Mouse (Mus musculus) neural tube, embryonic 11.5 days (tissue): ENCODE measurements around the gene Cfap161. TPM values are rescaled to one million over a fixed set of nuclear protein-coding genes. Genes with fewer than 3 reads are reported as not detected.

Experiments
- ATAC-seq: fragments of 200-750 bp; cut with Nextera tagmentation; 2 replicates; pipeline ENCODE4 v1.8.0; 2017; ENCODE audit warnings: moderate number of reproducible peaks, mild to moderate bottlenecking, moderate TSS enrichment, moderate library complexity; ENCODE audit not compliant: insufficient read depth, low FRiP score, low TSS enrichment
- DNase-seq: peaks from one replicate; pipeline ENCODE4 v3.0.0-alpha.2; 2015; ENCODE audit warnings: low spot score
- H3K27ac ChIP-seq: fragments of 300-500 bp; sonication (generic); 2 replicates; pipeline ENCODE4 v1.5.1; 2014; ENCODE audit warnings: low read depth, mild to moderate bottlenecking, low read length
- H3K27me3 ChIP-seq: fragments of 300-500 bp; sonication (generic); 2 replicates; pipeline ENCODE4 v1.6.1; 2014; ENCODE audit warnings: mild to moderate bottlenecking, low read length, mixed read lengths; ENCODE audit not compliant: control insufficient read depth, insufficient read depth
- H3K36me3 ChIP-seq: fragments of 300-500 bp; sonication (generic); 2 replicates; pipeline ENCODE4 v1.6.1; 2014; ENCODE audit warnings: mild to moderate bottlenecking, low read length, moderate library complexity, mixed read lengths; ENCODE audit not compliant: control insufficient read depth, insufficient read depth
- H3K4me1 ChIP-seq: fragments of 300-500 bp; sonication (generic); 2 replicates; pipeline ENCODE4 v1.6.1; 2014; ENCODE audit warnings: low read length, mixed read lengths; ENCODE audit not compliant: control insufficient read depth, insufficient read depth
- H3K4me2 ChIP-seq: fragments of 300-500 bp; sonication (generic); 2 replicates; pipeline ENCODE4 v1.6.1; 2014; ENCODE audit warnings: low read depth, mild to moderate bottlenecking, moderate library complexity
- H3K4me3 ChIP-seq: fragments of 300-500 bp; sonication (generic); 2 replicates; pipeline ENCODE4 v1.5.1; 2014; ENCODE audit warnings: low read depth, low read length
- H3K9ac ChIP-seq: fragments of 300-500 bp; sonication (generic); 2 replicates; pipeline ENCODE4 v1.6.1; 2014; ENCODE audit warnings: mild to moderate bottlenecking, low read length
- H3K9me3 ChIP-seq: fragments of 300-500 bp; sonication (generic); 2 replicates; pipeline ENCODE4 v1.6.1; 2016; ENCODE audit warnings: low read length; ENCODE audit not compliant: control insufficient read depth
- WGBS: fragments of 180-500 bp; shearing (Covaris S2); extraction: QIAGEN DNeasy Blood & Tissue Kit; methylation state at CpG from one replicate; pipeline ENCODE4 v1.1.7; 2014; 5-methylcytosine and 5-hydroxymethylcytosine counted together
- polyA plus RNA-seq: library from polyadenylated mRNA; unstranded; fragments of >200 nt; fragmentation: Nextera tagmentation; extraction: Ambion mirVana; gene quantifications from 2 replicates; pipeline ENCODE4 v1.2.1, GENCODE M21; 2014

Cfap161 gene
- polyA plus RNA-seq, 1 experiment from 2014 or later: not detected

GRCm38 (mm10) chr7:83739680-83740310, 54.9 kb downstream of the Cfap161 start:
- H3K4me1 ChIP-seq: no peaks in the 10 kb centered on the region; the same call in 1 of the 2 replicates
- H3K27ac ChIP-seq: no peak overlapping the region
- no peaks in the 10 kb centered on the region for H3K36me3 ChIP-seq
- ATAC-seq: no peak
- H3K9me3 ChIP-seq: no peaks in the 10 kb centered on the region
- WGBS: 43% methylated on average over 7 of the region's 7 CpGs
- no peak overlapping the region for H3K9ac ChIP-seq
- no peak overlapping the region for H3K4me2 ChIP-seq
- DNase-seq: peak; percentile 14
- no peak overlapping the region for H3K4me3 ChIP-seq
- H3K27me3 ChIP-seq: no peaks in the 10 kb centered on the region

- H3K9me3 ChIP-seq: no peaks in the 10 kb centered on the region
- WGBS: 79% methylated on average over 10 of the region's 10 CpGs
- DNase-seq: no peak
- ATAC-seq: no peak
- H3K36me3 ChIP-seq: no peaks in the 10 kb centered on the region
- H3K4me3 ChIP-seq: no peak overlapping the region
- H3K27ac ChIP-seq: no peak overlapping the region
- H3K27me3 ChIP-seq: no peaks in the 10 kb centered on the region
- no peak overlapping the region for H3K4me2 ChIP-seq
- H3K4me1 ChIP-seq: no peaks in the 10 kb centered on the region; the same call in 1 of the 2 replicates
- H3K9ac ChIP-seq: no peak overlapping the region
Observed at GRCm38 (mm10) chr7:83738623-83739462, 55.8 kb downstream of the Cfap161 start.

- DNase-seq (no peak), ATAC-seq (no peak)
- Histone ChIP-seq H3K4me3 (no peak overlapping the region), H3K9me3 (no peaks in the 10 kb centered on the region), H3K27me3 (no peaks in the 10 kb centered on the region), H3K27ac (no peak overlapping the region), H3K9ac (no peak overlapping the region), H3K4me1 (no peaks in the 10 kb centered on the region; the same call in 1 of the 2 replicates), H3K4me2 (no peak overlapping the region), H3K36me3 (no peaks in the 10 kb centered on the region)
- WGBS: 37% methylated on average over 6 of the region's 6 CpGs
Observed at GRCm38 (mm10) chr7:83737914-83738490, 56.7 kb downstream of the Cfap161 start.

- no peak for DNase-seq
- Histone ChIP-seq H3K36me3 (no peaks in the 10 kb centered on the region), H3K9me3 (no peaks in the 10 kb centered on the region), H3K27me3 (no peaks in the 10 kb centered on the region), H3K4me3 (no peak overlapping the region), H3K27ac (no peak overlapping the region), H3K9ac (no peak overlapping the region), H3K4me1 (no peaks in the 10 kb centered on the region; the same call in 1 of the 2 replicates), H3K4me2 (no peak overlapping the region)
- 78% methylated on average over 6 of the region's 6 CpGs for WGBS
- no peak for ATAC-seq
Observed at GRCm38 (mm10) chr7:83736341-83737115, 58.2 kb downstream of the Cfap161 start.

GRCm38 (mm10) chr7:83735108-83735781, 59.4 kb downstream of the Cfap161 start:
- ATAC-seq (no peak), DNase-seq (no peak)
- Histone ChIP-seq H3K9me3 (no peaks in the 10 kb centered on the region), H3K9ac (no peak overlapping the region), H3K36me3 (no peaks in the 10 kb centered on the region), H3K27me3 (no peaks in the 10 kb centered on the region), H3K27ac (no peak overlapping the region), H3K4me3 (no peak overlapping the region), H3K4me2 (no peak overlapping the region), H3K4me1 (no peaks in the 10 kb centered on the region; the same call in 1 of the 2 replicates)
- 89% methylated on average over 7 of the region's 7 CpGs for WGBS

GRCm38 (mm10) chr7:83734671-83735082, 60.0 kb downstream of the Cfap161 start:
- 63% methylated on average over 6 of the region's 6 CpGs for WGBS
- H3K4me1 ChIP-seq: no peaks in the 10 kb centered on the region; the same call in 1 of the 2 replicates
- no peak for ATAC-seq
- H3K4me3 ChIP-seq: no peak overlapping the region
- no peaks in the 10 kb centered on the region for H3K27me3 ChIP-seq
- H3K9me3 ChIP-seq: no peaks in the 10 kb centered on the region
- H3K9ac ChIP-seq: no peak overlapping the region
- no peak overlapping the region for H3K27ac ChIP-seq
- H3K4me2 ChIP-seq: no peak overlapping the region
- DNase-seq: no peak
- no peaks in the 10 kb centered on the region for H3K36me3 ChIP-seq

- H3K9me3 ChIP-seq: no peaks in the 10 kb centered on the region
- H3K27ac ChIP-seq: no peak overlapping the region
- H3K27me3 ChIP-seq: no peaks in the 10 kb centered on the region
- 90% methylated on average over 3 of the region's 3 CpGs for WGBS
- H3K4me2 ChIP-seq: no peak overlapping the region
- DNase-seq (no peak), ATAC-seq (no peak)
- no peaks in the 10 kb centered on the region; the same call in 1 of the 2 replicates for H3K4me1 ChIP-seq
- H3K9ac ChIP-seq: no peak overlapping the region
- H3K4me3 ChIP-seq: no peak overlapping the region
- H3K36me3 ChIP-seq: no peaks in the 10 kb centered on the region
Observed at GRCm38 (mm10) chr7:83734246-83734645, 60.4 kb downstream of the Cfap161 start.

GRCm38 (mm10) chr7:83732781-83733180, 61.9 kb downstream of the Cfap161 start:
- Histone ChIP-seq H3K27ac (no peak overlapping the region), H3K27me3 (no peaks in the 10 kb centered on the region), H3K36me3 (no peaks in the 10 kb centered on the region), H3K4me1 (no peaks in the 10 kb centered on the region; the same call in 1 of the 2 replicates), H3K4me3 (no peak overlapping the region), H3K9ac (no peak overlapping the region), H3K9me3 (no peaks in the 10 kb centered on the region), H3K4me2 (no peak overlapping the region)
- ATAC-seq: no peak
- no peak for DNase-seq
- 90% methylated on average over 3 of the region's 3 CpGs for WGBS
